Mouse (Mus musculus): ENCODE results near the gene Ciita. TPM values are rescaled to one million over a fixed set of nuclear protein-coding genes. Genes with fewer than 3 reads are reported as not detected.

Gene Ciita
- polyA plus RNA-seq (2012; rRNA removed) = 0.03 and 0.05 TPM in 2 replicates

DNA sequence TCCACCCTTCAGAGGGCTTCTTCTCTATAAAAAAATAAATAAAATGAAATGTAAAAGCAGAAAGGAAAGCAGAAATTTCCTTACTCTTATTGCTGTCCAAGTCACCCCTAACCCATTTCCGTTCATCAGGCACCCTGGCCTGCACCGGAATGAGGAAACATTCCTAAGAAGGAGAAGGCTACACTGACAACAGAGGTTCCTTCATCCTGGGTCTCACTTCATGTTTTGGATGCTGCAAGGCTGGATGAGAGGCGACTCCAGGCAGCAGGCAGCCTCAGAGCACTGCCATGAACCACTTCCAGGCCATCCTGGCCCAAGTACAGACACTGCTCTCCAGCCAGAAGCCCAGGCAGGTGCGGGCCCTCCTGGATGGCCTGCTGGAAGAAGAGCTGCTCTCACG is at the start of gene Ciita:
Ciita (plus strand) TSS at position 203 of the 400 bp plus-strand sequence.

DNA sequence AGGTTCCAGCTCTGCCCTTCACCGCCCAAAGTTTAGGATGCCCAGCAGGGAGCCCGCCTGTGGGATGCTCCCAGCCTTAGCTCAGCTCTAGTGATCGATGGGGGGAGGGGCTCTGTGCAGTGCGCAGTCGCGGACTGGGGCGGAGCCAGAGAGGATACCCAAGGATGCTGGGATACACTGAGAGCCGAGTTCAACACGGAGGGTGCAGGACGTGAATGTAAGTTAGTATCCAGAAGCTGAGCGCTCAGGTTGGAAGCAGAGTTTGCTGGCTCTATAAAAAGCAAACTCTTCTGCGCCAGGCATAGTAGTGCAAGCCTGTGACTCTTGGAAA is 32.6 kb upstream of the Ciita start, which contains the start of gene Tvp23a:
Tvp23a (minus strand) TSS at position 99 of the 331 bp plus-strand sequence.

DNA sequence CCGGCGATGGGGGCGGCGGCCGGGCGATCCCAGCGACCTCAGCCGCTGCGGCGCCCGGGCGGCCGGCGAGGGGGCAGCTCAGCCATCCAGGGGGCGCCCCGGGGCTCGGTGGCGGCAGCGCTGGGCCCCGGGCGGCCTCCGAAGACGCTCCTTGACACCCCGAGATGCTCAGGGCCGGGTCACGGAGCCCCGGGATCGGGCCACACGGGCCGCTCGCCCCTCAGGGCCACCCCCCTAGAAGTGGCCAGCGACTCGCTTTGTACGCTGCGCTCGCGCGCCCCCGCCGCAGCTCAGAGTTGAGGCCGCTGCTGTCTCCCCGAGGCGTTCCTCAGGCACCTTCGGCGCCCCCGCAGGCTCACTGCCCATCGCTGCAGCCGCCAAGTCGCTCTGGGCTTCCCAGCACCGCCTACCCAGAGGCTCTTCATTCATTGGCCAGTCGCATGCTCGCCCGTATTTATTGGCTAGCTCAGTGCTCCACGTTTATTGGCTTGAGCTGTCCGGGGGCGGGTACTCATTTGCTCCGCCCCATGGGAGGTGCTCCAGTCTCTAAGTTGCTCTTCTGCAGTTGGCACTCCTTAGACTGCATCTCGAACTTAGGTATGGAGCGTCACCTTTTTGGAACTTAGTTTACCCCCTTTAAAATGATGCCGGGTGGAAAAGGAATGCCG is 63.0 kb downstream of the Ciita start, which contains the start of gene Dexi:
Dexi (minus strand) TSS at position 357 of the 668 bp plus-strand sequence.

GRCm38 (mm10) chr16:10544995-10545622 is 65.2 kb downstream of the Ciita start, which contains the start of gene Clec16a:
TSS of gene Clec16a (plus strand) at chr16:10545339.

Other genes with a start within 250 kb of the Ciita start
- 3.8 and 3.9 TPM in 2 replicates for gene Emp2, start 166.1 kb upstream of the Ciita start, polyA plus RNA-seq (2012; rRNA removed)
- 0.15 and 0.18 TPM in 2 replicates for gene Tekt5, start 84.6 kb upstream of the Ciita start, polyA plus RNA-seq (2012; rRNA removed)
- gene Nubp1, start 68.1 kb upstream of the Ciita start, polyA plus RNA-seq (2012; rRNA removed) = 19.8 and 21.0 TPM in 2 replicates
- gene Tvp23a, start 32.7 kb upstream of the Ciita start, polyA plus RNA-seq (2012; rRNA removed) = 0.22 and 0.35 TPM in 2 replicates
- 3.9 and 4.6 TPM in 2 replicates for gene Dexi, start 63.0 kb downstream of the Ciita start, polyA plus RNA-seq (2012; rRNA removed)
- 2.4 and 3.1 TPM in 2 replicates for gene Clec16a, start 65.3 kb downstream of the Ciita start, polyA plus RNA-seq (2012; rRNA removed)